Mouse (Mus musculus) gastrocnemius, adult 18-20 months (tissue): ENCODE results near the gene Strn4. TPM values are rescaled to one million over a fixed set of nuclear protein-coding genes. Genes with fewer than 3 reads are reported as not detected.

Source experiments
- DNase-seq: peaks from one replicate; pipeline ENCODE4 v3.0.0; 2021; ENCODE audit warnings: low spot score
- total RNA-seq, 2 experiments: library from RNA; stranded (reverse); gene quantifications; 2 replicates each; pipeline ENCODE4 v1.2.3; 2021

Gene Strn4
- total RNA-seq, 2 experiments from 2014 or later: 9.8 to 13.6 TPM

- DNase-seq: no peak
Measured at GRCm38 (mm10) chr7:16841561-16842560, 26.2 kb downstream of the Strn4 start.

- peak; percentile 94 for DNase-seq
Measured at GRCm38 (mm10) chr7:16842645-16843063, 27.0 kb downstream of the Strn4 start, which contains the start of gene Prkd2. Gene Prkd2, plus strand, starts transcription at chr7:16842902.

- peak; percentile 25 for DNase-seq
Measured at GRCm38 (mm10) chr7:16843441-16844171, 27.9 kb downstream of the Strn4 start.

- no peak for DNase-seq
Measured at GRCm38 (mm10) chr7:16844696-16845071, 29.0 kb downstream of the Strn4 start.

GRCm38 (mm10) chr7:16845072-16845819 is 29.6 kb downstream of the Strn4 start:
- peak; percentile 25 for DNase-seq

- no peak for DNase-seq
Measured at GRCm38 (mm10) chr7:16845820-16846167, 30.1 kb downstream of the Strn4 start.

- DNase-seq: no peak
Measured at GRCm38 (mm10) chr7:16846775-16847174, 31.1 kb downstream of the Strn4 start.

GRCm38 (mm10) chr7:16847507-16847906 is 31.8 kb downstream of the Strn4 start:
- no peak for DNase-seq

GRCm38 (mm10) chr7:16848579-16848978 is 32.9 kb downstream of the Strn4 start:
- peak; percentile 57 for DNase-seq

- no peak for DNase-seq
Measured at GRCm38 (mm10) chr7:16851636-16852035, 35.9 kb downstream of the Strn4 start.

GRCm38 (mm10) chr7:16853302-16853831 is 37.7 kb downstream of the Strn4 start:
- no peak for DNase-seq

GRCm38 (mm10) chr7:16858336-16858735 is 42.6 kb downstream of the Strn4 start:
- DNase-seq: no peak

- DNase-seq: no peak
Measured at GRCm38 (mm10) chr7:16859902-16860651, 44.4 kb downstream of the Strn4 start.

GRCm38 (mm10) chr7:16867488-16867887 is 51.8 kb downstream of the Strn4 start:
- DNase-seq: no peak

GRCm38 (mm10) chr7:16869497-16869896 is 53.8 kb downstream of the Strn4 start:
- no peak for DNase-seq

GRCm38 (mm10) chr7:16871600-16871999 is 55.9 kb downstream of the Strn4 start:
- DNase-seq: no peak

- DNase-seq: no peak
Measured at GRCm38 (mm10) chr7:16872478-16872877, 56.8 kb downstream of the Strn4 start.

GRCm38 (mm10) chr7:16873392-16873791 is 57.7 kb downstream of the Strn4 start:
- no peak for DNase-seq

GRCm38 (mm10) chr7:16874190-16874589 is 58.5 kb downstream of the Strn4 start:
- DNase-seq: peak; percentile 86

- peak; percentile 100 for DNase-seq
Measured at GRCm38 (mm10) chr7:16874756-16875309, 59.1 kb downstream of the Strn4 start.

GRCm38 (mm10) chr7:16875310-16875325 is 59.4 kb downstream of the Strn4 start, which contains the start of gene Dact3:
Gene Dact3, plus strand, starts transcription at chr7:16875317.
- no peak for DNase-seq
